Mouse (Mus musculus) brain, embryonic 18.5 days (tissue): ENCODE results near the gene Rps19bp1.

Source experiments
- DNase-seq: peaks from one replicate; pipeline ENCODE4 v3.0.0-alpha.2; 2012; ENCODE audit warnings: low read depth, low spot score

The Rps19bp1 gene

DNA sequence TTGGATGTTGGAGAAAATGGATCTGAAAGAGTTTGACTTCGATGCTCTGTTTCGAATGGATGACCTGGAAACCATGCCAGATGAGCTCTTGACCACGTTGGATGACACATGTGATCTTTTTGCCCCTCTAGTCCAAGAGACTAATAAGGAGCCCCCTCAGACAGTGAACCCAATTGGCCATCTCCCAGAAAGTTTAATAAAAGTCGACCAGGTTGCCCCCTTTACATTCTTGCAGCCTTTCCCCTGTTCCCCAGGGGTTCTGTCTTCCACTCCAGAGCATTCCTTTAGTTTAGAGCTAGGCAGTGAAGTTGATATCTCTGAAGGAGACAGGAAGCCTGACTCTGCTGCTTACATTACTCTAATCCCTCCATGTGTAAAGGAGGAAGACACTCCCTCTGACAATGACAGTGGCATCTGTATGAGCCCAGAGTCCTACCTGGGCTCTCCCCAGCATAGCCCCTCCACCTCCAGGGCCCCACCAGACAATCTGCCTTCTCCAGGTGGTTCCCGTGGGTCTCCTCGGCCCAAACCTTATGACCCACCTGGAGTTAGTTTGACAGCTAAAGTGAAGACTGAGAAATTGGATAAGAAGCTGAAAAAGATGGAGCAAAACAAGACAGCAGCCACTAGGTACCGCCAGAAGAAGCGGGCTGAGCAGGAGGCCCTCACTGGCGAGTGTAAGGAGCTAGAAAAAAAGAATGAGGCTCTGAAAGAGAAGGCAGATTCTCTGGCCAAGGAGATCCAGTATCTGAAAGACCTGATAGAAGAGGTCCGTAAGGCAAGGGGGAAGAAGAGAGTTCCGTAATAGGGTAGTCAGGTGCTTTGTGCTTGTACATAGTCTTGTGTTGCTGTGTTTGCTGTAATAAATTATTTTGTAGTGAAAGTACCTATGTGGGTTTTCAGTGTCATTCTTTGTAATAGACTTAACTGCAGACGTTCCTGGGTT, 7.2 kb downstream of the Rps19bp1 start:
- DNase-seq: no peak

DNA sequence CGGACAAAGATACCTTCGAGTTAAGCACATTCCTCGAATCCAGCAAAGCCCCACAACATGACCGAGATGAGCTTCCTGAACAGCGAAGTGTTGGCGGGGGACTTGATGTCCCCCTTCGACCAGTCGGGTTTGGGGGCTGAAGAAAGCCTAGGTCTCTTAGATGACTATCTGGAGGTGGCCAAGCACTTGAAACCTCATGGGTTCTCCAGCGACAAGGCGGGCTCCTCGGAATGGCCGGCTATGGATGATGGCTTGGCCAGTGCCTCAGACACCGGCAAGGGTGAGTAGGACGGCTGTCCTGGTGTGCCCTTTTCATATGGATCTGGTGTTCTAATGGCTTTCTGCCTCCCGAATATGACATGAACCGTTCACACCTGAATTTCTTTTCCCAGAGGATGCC, 7.9 kb downstream of the Rps19bp1 start:
- no peak for DNase-seq

DNA sequence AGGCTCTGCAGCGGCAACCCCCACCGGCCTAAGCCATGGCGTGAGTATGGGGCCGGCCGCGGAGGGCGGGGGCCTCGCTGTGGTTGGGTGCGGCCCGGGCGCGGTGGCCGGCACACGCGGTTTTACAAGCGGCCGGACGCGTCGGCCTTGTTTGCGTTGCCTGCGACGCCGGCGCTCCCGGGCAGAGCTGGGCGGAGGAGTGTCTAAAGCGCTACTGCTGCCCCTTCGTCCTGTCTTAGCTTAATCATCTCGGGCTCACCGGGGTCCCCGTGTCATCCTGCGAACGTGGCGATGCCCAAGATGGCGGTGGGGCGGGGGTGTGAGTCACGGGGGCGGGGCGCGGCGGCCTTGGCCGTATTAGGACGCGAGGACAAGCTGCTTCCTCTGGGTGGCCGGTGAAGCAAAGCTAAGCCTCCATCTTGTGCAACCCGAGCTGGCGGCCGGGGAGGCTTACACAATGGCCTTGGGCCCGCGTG, 8.4 kb downstream of the Rps19bp1 start:
- no peak for DNase-seq

DNA sequence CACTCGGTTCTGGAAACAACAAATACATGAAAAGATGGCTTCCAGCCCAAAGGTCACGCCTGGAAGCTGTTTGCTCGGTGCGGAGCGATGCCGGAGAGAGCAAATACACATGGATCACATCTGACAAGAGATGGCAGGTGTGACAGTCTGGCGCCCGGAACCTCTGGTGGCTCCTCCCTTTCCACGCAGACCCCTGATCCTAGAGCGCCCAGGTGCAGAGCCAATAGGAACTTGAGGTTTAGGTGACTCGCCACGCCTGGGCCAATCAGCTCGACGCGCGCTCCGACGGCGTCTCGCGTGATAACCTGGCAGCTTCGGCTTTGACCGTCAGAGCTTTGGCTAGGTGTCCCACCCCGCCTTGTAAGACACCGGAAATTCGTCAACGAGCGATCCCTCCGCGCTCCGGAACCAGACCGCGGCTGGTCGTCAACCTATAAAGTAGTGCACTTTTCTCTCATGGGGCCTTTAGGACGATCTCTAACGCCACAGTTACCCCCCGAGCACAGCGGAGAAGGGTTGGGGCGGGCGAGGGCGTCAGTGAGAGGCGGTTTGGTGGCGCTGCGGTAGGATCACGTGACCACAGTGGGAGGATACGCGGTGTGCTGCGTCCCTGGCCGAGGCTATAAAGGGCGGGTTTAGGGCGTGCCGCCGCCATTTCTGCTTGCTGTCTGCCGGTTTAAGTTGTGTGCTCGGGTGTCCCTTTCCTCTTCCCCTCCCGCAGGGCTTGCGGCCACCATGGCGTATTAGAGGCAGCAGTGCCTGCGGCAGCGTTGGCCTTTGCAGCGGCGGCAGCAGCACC, 9.1 kb downstream of the Rps19bp1 start, which contains the start of gene Atf4:
Gene Atf4 (plus strand): TSS at position 338 of the 799 bp plus-strand sequence.
- DNase-seq: peak; percentile 100

DNA sequence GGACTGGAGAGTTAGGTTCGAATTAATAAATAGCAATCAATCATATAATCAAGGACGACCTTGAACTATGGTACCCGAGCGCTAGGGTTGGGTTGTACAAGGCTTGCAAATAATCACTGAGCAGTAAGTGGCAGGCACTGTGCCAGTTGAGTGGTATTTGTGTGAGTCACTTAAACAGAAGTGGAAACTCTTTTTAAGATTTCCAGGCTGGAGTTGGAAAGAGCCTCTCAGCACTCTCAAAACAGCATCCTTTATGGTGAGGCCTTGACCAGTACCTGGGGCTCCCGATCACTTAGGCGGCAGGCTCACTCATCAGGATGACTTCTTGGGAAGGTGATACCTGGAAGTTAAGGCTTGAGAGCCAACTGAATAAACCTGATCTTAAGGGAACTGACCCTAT, 9.9 kb downstream of the Rps19bp1 start:
- no peak for DNase-seq

- DNase-seq: no peak
These were observed 10.6 kb downstream of the Rps19bp1 start for GRCm38 (mm10) chr15:80253530-80253929.

DNA sequence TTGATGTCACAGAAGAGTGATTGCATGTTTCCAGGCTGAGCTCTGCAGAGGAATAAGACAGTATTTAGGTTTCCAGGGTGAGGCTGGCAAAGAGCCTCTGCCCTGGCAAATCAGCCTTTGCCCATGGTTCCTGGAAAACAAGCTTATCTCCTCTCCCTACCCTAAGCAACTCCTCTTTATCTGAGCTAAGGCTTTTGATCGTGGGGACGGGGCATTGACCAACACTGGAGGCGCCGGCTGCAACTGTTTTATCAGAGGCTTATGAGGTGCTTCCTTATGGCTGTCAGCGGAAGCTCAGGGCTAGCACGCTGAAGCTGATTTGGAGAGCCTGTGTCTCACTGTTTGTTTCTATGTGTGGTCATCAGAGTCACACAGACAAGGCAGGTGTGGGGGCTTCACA, 13.5 kb downstream of the Rps19bp1 start:
- DNase-seq: no peak

DNA sequence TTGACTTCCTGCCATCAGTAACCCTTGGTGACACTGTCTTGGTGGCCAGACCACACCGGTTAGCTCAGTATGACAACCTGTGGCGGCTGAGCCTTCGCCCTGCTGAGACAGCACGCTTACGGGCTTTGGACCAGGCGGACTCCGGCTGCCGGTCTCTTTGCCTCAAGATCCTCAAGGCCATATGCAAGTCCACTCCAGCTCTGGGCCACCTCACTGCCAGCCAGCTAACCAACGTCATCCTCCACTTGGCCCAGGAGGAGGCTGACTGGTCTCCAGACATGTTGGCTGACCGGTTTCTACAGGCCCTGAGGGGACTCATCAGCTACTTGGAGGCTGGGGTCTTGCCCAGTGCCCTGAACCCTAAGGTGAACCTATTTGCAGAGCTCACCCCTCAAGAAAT, 14.4 kb downstream of the Rps19bp1 start:
- DNase-seq: no peak

GRCm38 (mm10) chr15:80248596-80248995, 15.5 kb downstream of the Rps19bp1 start:
- DNase-seq: no peak

DNA sequence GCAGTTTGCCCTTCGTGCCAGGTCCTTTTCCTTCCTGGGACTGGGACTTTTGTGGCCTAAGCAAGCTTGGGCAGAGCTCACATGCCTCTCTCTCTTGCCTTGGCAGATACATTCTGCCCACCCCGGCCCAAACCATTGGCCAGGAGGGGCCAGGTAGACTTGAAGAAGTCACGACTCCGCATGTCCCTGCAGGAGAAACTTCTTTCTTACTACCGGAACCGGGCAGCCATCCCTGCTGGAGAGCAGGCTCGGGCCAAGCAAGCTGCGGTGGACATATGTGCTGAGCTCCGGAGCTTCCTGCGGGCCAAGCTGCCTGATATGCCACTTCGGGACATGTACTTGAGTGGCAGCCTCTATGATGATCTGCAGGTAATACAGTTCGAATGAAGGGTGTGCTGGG, 16.0 kb downstream of the Rps19bp1 start:
- no peak for DNase-seq

- no peak for DNase-seq
These were observed 28.6 kb downstream of the Rps19bp1 start, which contains the start of gene AC140267.1 for GRCm38 (mm10) chr15:80235535-80235934. Gene AC140267.1 (plus strand): TSS chr15:80235835.

DNA sequence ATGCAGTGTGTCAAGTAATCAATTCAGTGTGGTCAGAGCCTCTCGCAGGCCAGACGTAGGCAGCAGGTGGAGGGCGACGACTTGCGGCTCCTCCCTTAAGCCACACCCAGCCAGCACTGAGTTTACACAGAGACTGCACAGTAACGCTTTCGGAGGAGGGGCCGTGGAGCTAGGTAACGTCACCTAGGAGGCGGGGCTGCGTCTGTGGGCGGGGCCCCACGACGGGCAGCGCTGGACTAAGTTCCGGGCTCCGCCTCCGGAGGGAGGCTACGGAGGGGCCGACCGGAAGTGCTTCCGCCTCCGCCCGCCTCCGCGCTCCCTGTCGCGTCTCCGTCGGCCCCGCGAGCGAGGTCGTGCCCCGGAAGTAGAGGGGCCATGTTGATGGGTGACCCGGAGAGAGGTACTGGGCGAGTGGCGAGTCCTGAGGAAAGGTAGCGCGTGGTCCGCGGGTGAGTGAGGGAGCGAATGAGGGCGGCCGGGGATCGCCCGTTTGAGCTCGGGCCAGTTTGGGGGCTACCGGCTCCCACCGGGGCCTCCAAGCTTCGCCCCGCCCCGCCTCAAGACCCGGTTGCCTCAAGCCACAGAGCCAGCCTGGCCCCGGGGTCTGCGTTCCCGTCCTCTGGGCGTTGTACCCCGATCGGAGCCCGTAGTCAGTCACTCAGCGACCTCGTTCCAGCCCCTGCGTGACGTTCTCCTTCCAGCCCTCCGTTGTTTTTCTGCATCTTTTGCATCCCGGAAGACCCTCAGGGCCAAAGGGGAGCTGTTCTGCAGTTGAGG, 30.2 kb downstream of the Rps19bp1 start, which contains the start of gene Mief1:
Gene Mief1 (plus strand): TSS at position 286 of the 777 bp plus-strand sequence.
- peak; percentile 84 for DNase-seq

DNA sequence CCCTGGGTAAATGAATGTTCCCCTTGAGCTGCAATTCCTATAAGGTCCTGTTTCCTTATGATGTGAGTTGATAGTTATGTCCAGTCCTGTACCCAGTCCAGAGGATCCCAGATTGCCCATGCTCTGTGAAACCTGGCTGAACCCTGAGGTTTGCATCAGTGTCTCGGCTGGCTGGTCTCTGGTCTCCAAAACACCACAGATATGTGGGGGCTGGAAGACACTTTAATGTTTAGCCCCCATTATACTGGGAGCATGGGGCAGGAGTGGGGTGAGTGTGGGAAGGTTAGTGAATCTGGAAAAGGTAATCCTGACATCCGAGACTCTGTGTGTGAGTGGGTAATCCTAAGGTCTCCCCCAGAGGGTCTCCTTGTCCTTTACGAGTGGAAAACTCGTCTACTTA, 31.1 kb downstream of the Rps19bp1 start:
- DNase-seq: no peak

DNA sequence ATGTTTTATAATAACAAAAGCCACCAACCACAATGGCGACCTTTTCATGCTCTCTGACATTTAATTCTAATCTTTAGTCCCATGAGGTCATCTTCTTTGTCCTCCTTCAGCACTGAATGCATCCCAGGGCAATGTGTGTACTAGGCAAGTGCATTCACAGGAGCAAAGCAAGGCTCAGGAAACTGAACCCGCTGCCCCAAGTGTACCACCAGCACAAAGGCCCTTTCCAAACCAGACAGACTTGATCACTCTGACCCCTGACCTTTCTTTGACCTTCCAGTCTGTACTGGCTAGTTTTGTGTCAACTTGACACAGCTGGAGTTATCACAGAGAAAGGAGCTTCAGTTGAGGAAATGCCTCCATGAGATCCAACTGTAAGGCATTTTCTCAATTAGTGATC, 31.8 kb downstream of the Rps19bp1 start:
- no peak for DNase-seq

GRCm38 (mm10) chr15:80228071-80228800, 35.9 kb downstream of the Rps19bp1 start:
- no peak for DNase-seq

GRCm38 (mm10) chr15:80225796-80226195, 38.3 kb downstream of the Rps19bp1 start:
- no peak for DNase-seq

DNA sequence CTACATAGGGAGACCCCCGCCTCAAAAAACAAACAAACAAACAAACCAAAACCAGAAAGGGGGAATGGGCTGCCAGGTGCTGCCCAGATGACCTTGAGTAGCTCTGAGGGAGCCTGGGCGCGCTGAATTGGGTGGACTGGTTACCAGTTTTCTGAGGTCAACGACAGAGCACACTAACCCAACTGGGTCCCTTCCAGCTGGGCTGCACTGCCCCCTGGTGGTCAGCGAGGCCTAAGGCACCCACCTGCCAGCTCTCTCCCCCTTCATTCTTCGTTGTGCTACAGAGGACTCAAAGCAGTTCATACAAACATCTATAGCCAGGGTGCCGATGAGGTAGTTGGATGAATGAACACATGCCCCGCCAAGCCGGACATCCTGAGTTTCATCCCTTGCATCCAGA, 38.9 kb downstream of the Rps19bp1 start:
- DNase-seq: no peak

DNA sequence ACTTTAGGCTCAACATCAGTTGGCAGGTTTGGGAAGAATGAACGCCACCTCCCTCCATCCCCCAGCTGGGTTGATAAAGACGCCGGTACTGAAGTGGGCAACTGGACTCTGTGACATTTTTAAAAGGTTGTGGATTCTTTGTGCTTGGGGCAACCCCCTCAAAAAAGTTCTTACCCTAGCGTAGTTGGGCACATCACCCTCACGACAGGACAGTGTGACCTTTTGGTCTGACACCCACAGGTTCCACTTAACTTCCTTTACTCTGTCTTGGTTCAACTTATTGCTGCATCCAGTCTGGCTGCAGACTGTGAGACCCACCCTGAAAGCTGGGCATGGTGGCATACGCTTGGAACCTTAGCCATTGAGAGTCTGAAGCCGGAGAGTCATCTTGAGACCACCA, 40.4 kb downstream of the Rps19bp1 start:
- DNase-seq: no peak

- no peak for DNase-seq
These were observed 43.1 kb downstream of the Rps19bp1 start for GRCm38 (mm10) chr15:80221031-80221430.

GRCm38 (mm10) chr15:80219705-80220657, 44.1 kb downstream of the Rps19bp1 start:
- no peak for DNase-seq
